Mouse (Mus musculus) neural tube, embryonic 15.5 days (tissue): ENCODE measurements around the gene Apba3. TPM values are rescaled to one million over a fixed set of nuclear protein-coding genes. Genes with fewer than 3 reads are reported as not detected.

ENCODE experiments used
- ATAC-seq: fragments of 200-750 bp; cut with Nextera tagmentation; 2 replicates; pipeline ENCODE4 v1.8.0; 2017; ENCODE audit warnings: mild to moderate bottlenecking, moderate TSS enrichment, moderate library complexity; ENCODE audit not compliant: low FRiP score
- H3K27ac ChIP-seq: fragments of 300-500 bp; sonication (generic); replicated peaks from 2 replicates; pipeline ENCODE4 v1.5.1; 2015; ENCODE audit warnings: mild to moderate bottlenecking, inconsistent platforms
- H3K27me3 ChIP-seq: fragments of 300-500 bp; sonication (generic); replicated peaks from 2 replicates; pipeline ENCODE4 v1.6.1; 2015; ENCODE audit warnings: inconsistent platforms
- H3K36me3 ChIP-seq: fragments of 300-500 bp; sonication (generic); 2 replicates; pipeline ENCODE4 v1.6.1; 2015; ENCODE audit warnings: inconsistent platforms
- H3K4me1 ChIP-seq: fragments of 300-500 bp; sonication (generic); 2 replicates; pipeline ENCODE4 v1.6.1; 2015; ENCODE audit warnings: inconsistent platforms
- H3K4me2 ChIP-seq: fragments of 300-500 bp; sonication (generic); 2 replicates; pipeline ENCODE4 v1.6.1; 2015; ENCODE audit warnings: inconsistent platforms, mild to moderate bottlenecking, moderate library complexity
- H3K4me3 ChIP-seq: fragments of 300-500 bp; sonication (generic); replicated peaks from 2 replicates; pipeline ENCODE4 v1.5.1; 2015; ENCODE audit warnings: mild to moderate bottlenecking, inconsistent platforms
- H3K9ac ChIP-seq: fragments of 300-500 bp; sonication (generic); replicated peaks from 2 replicates; pipeline ENCODE4 v1.6.1; 2015; ENCODE audit warnings: mild to moderate bottlenecking, inconsistent platforms
- H3K9me3 ChIP-seq: fragments of 300-500 bp; sonication (generic); replicated peaks from 2 replicates; pipeline ENCODE4 v1.6.1; 2016; ENCODE audit warnings: inconsistent platforms
- WGBS: fragments of 180-500 bp; shearing (Covaris S2); methylation state at CpG from one replicate; pipeline ENCODE4 v1.1.7; 2015; ENCODE audit warnings: mixed read lengths; 5-methylcytosine and 5-hydroxymethylcytosine counted together
- polyA plus RNA-seq: library from polyadenylated mRNA; unstranded; fragments of >200 nt; fragmentation: Nextera tagmentation; extraction: Ambion mirVana; gene quantifications from 2 replicates; pipeline ENCODE4 v1.2.1, GENCODE M21; 2015

Gene Apba3
- polyA plus RNA-seq, 1 experiment from 2014 or later, result 38.0 TPM

GRCm38 (mm10) chr10:81254886-81255285, 11.9 kb upstream of the Apba3 start:
- Histone ChIP-seq H3K9ac (no peak overlapping the region), H3K4me1 (peaks cover 43% of the 10 kb centered on the region), H3K9me3 (no peaks in the 10 kb centered on the region), H3K4me2 (no peak overlapping the region), H3K4me3 (no peak overlapping the region), H3K27ac (no peak overlapping the region), H3K36me3 (0 out of 2 replicates have a peak, but pooled peaks cover 3% of the 10 kb centered on the region), H3K27me3 (peaks cover 48% of the 10 kb centered on the region)
- 48% methylated on average over 1 of the region's 1 CpGs for WGBS
- no peak for ATAC-seq

- Histone ChIP-seq H3K27ac (no peak overlapping the region), H3K4me1 (peaks cover 37% of the 10 kb centered on the region), H3K4me3 (peak overlapping the region; percentile 54), H3K9ac (peak overlapping the region; percentile 57), H3K27me3 (peaks cover 37% of the 10 kb centered on the region), H3K36me3 (peaks cover 18% of the 10 kb centered on the region), H3K9me3 (no peaks in the 10 kb centered on the region), H3K4me2 (peak overlapping the region; percentile 93)
- WGBS, result 1% methylated on average over 62 of the region's 62 CpGs
- peak; percentile 12; the same call in 1 of the 2 replicates for ATAC-seq
These were observed 9.4 kb upstream of the Apba3 start for GRCm38 (mm10) chr10:81257158-81258039.

GRCm38 (mm10) chr10:81259225-81259884, 7.4 kb upstream of the Apba3 start:
- peaks cover 35% of the 10 kb centered on the region for H3K36me3 ChIP-seq
- 47% methylated on average over 21 of the region's 21 CpGs for WGBS
- H3K4me2 ChIP-seq, result 0 out of 2 replicates have a peak overlapping the region, but pooled peaks have one; percentile 2
- no peaks in the 10 kb centered on the region for H3K9me3 ChIP-seq
- no peak overlapping the region for H3K4me3 ChIP-seq
- peaks cover 37% of the 10 kb centered on the region for H3K27me3 ChIP-seq
- H3K4me1 ChIP-seq, result peaks cover 28% of the 10 kb centered on the region
- H3K27ac ChIP-seq, result no peak overlapping the region
- no peak for ATAC-seq
- H3K9ac ChIP-seq, result 0 out of 2 replicates have a peak overlapping the region, but pooled peaks have one; percentile 17

- Histone ChIP-seq H3K4me3 (no peak overlapping the region), H3K27ac (no peak overlapping the region), H3K9me3 (no peaks in the 10 kb centered on the region), H3K36me3 (peaks cover 45% of the 10 kb centered on the region), H3K27me3 (peaks cover 37% of the 10 kb centered on the region), H3K4me1 (peaks cover 41% of the 10 kb centered on the region), H3K4me2 (no peak overlapping the region), H3K9ac (no peak overlapping the region)
- no peak for ATAC-seq
- WGBS, result 95% methylated on average over 4 of the region's 4 CpGs
These were observed 5.7 kb upstream of the Apba3 start for GRCm38 (mm10) chr10:81261025-81261424.

GRCm38 (mm10) chr10:81265540-81265939, 1.2 kb upstream of the Apba3 start:
- peak overlapping the region; percentile 80; the same call in 1 of the 2 replicates for H3K9ac ChIP-seq
- H3K27ac ChIP-seq, result no peak overlapping the region
- H3K27me3 ChIP-seq, result 0 out of 2 replicates have a peak, but pooled peaks cover under 1% of the 10 kb centered on the region
- H3K4me3 ChIP-seq, result peak overlapping the region; percentile 88
- H3K4me2 ChIP-seq, result peak overlapping the region; percentile 66
- H3K9me3 ChIP-seq, result no peaks in the 10 kb centered on the region
- ATAC-seq, result no peak
- WGBS, result 98% methylated on average over 8 of the region's 8 CpGs
- H3K4me1 ChIP-seq, result peaks cover 39% of the 10 kb centered on the region
- peaks cover 43% of the 10 kb centered on the region for H3K36me3 ChIP-seq

GRCm38 (mm10) chr10:81268056-81268455, 1.3 kb downstream of the Apba3 start:
- Histone ChIP-seq H3K9ac (peak overlapping the region; percentile 88), H3K27me3 (no peaks in the 10 kb centered on the region), H3K27ac (peak overlapping the region; percentile 54), H3K4me3 (peak overlapping the region; percentile 66), H3K9me3 (no peaks in the 10 kb centered on the region), H3K36me3 (peaks cover 49% of the 10 kb centered on the region), H3K4me1 (peaks cover 39% of the 10 kb centered on the region), H3K4me2 (peak overlapping the region; percentile 82)
- WGBS, result 6% methylated on average over 23 of the region's 23 CpGs
- ATAC-seq, result peak; percentile 58

- Histone ChIP-seq H3K9ac (peak overlapping the region; percentile 88), H3K27me3 (no peaks in the 10 kb centered on the region), H3K9me3 (no peaks in the 10 kb centered on the region), H3K27ac (no peak overlapping the region), H3K36me3 (peaks cover 48% of the 10 kb centered on the region), H3K4me2 (peak overlapping the region; percentile 82), H3K4me1 (peaks cover 39% of the 10 kb centered on the region), H3K4me3 (peak overlapping the region; percentile 66)
- 85% methylated on average over 16 of the region's 16 CpGs for WGBS
- no peak for ATAC-seq
These were observed 2.1 kb downstream of the Apba3 start for GRCm38 (mm10) chr10:81268643-81269412.

GRCm38 (mm10) chr10:81272356-81272755, 5.6 kb downstream of the Apba3 start:
- Histone ChIP-seq H3K4me3 (no peak overlapping the region), H3K27ac (no peak overlapping the region), H3K27me3 (no peaks in the 10 kb centered on the region), H3K4me2 (no peak overlapping the region), H3K4me1 (peaks cover 17% of the 10 kb centered on the region), H3K9me3 (no peaks in the 10 kb centered on the region), H3K9ac (no peak overlapping the region), H3K36me3 (peaks cover 32% of the 10 kb centered on the region)
- 94% methylated on average over 21 of the region's 21 CpGs for WGBS
- no peak for ATAC-seq

GRCm38 (mm10) chr10:81273842-81274241, 7.1 kb downstream of the Apba3 start:
- peaks cover 32% of the 10 kb centered on the region for H3K36me3 ChIP-seq
- no peak for ATAC-seq
- WGBS, result 95% methylated on average over 19 of the region's 19 CpGs
- no peak overlapping the region for H3K9ac ChIP-seq
- H3K27ac ChIP-seq, result no peak overlapping the region
- 0 out of 2 replicates have a peak, but pooled peaks cover 3% of the 10 kb centered on the region for H3K27me3 ChIP-seq
- no peaks in the 10 kb centered on the region for H3K9me3 ChIP-seq
- no peak overlapping the region for H3K4me3 ChIP-seq
- H3K4me2 ChIP-seq, result no peak overlapping the region
- peaks cover 6% of the 10 kb centered on the region for H3K4me1 ChIP-seq

- Histone ChIP-seq H3K27me3 (peaks cover 7% of the 10 kb centered on the region), H3K4me1 (no peaks in the 10 kb centered on the region), H3K36me3 (peaks cover 9% of the 10 kb centered on the region), H3K4me2 (no peak overlapping the region), H3K9me3 (no peaks in the 10 kb centered on the region), H3K9ac (no peak overlapping the region), H3K27ac (no peak overlapping the region), H3K4me3 (no peak overlapping the region)
- WGBS, result 85% methylated on average over 22 of the region's 22 CpGs
- ATAC-seq, result no peak
These were observed 10.9 kb downstream of the Apba3 start for GRCm38 (mm10) chr10:81277676-81278075.

GRCm38 (mm10) chr10:81279496-81279895, 12.7 kb downstream of the Apba3 start:
- no peak overlapping the region for H3K4me3 ChIP-seq
- H3K4me2 ChIP-seq, result no peak overlapping the region
- no peaks in the 10 kb centered on the region for H3K4me1 ChIP-seq
- 31% methylated on average over 10 of the region's 10 CpGs for WGBS
- no peak overlapping the region for H3K9ac ChIP-seq
- no peak for ATAC-seq
- no peak overlapping the region for H3K27ac ChIP-seq
- no peaks in the 10 kb centered on the region; the same call in 1 of the 2 replicates for H3K36me3 ChIP-seq
- H3K27me3 ChIP-seq, result peaks cover 23% of the 10 kb centered on the region
- no peaks in the 10 kb centered on the region for H3K9me3 ChIP-seq
